ENCODE assay signal across 16 mouse cellular contexts in the genomic region with DNA sequence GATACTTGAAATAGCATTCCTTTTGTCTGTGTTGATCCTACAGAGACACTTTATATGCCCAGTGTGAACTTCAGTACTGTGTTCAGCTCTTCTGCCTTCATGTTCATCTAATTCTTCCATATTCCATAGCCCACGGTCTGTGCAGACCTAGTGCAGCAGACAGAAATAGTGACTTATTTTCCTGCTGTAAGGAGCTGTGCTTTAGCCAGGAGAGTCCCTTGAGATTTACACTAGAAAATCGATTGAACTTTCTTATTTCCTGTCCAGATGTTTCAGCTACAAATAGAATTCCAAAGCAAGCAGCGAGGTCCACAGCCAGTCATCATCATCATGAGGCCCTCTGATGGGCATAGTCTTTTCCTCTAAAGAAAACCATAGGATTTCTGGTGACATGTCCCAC.
DNase-seq lines count a peak whose midpoint lies in the region; ATAC-seq and TF ChIP-seq lines count a peak whose summit lies in the region.
"Had no signal": no experiment of that assay in that cellular context is flagged by ENCODE, and none has a peak within 500 bp of the region (broad histone marks: within the 10 kb centered on the region; RNA-seq: fewer than 3 reads in every experiment).

No protein-coding gene starts in this region.

- H3K4me1 ChIP-seq in kidney, postnatal 0 days (replicated peaks; ENCODE audit: insufficient read depth, low read length), result no peaks in the 10 kb centered on the region
- H3K4me1 ChIP-seq in kidney, embryonic 15.5 days, result peaks cover 5% of the 10 kb centered on the region; the same call in 1 of the 2 replicates
- peaks cover 7% of the 10 kb centered on the region for H3K4me1 ChIP-seq in limb, embryonic 14.5 days (ENCODE audit: control insufficient read depth, insufficient read depth, low read length)
- no peaks in the 10 kb centered on the region; the same call in 1 of the 2 replicates for H3K4me1 ChIP-seq in hindbrain, embryonic 10.5 days (replicated peaks)

- 45% methylated on average over 3 of the region's 3 CpGs for WGBS in kidney, postnatal 0 days
- WGBS in kidney, embryonic 15.5 days, result 39% methylated on average over 3 of the region's 3 CpGs
- WGBS in limb, embryonic 14.5 days, result 25% methylated on average over 3 of the region's 3 CpGs
- 66% methylated on average over 3 of the region's 3 CpGs for WGBS in hindbrain, embryonic 10.5 days

- TF ChIP-seq CTCF in kidney, postnatal 0 days (IDR thresholded peaks at IDR 0.05; ENCODE audit: low read depth), result no peak

- no peak overlapping the region for H3K4me3 ChIP-seq in kidney, postnatal 0 days (replicated peaks; ENCODE audit: low read depth, low read length)
- no peak overlapping the region for H3K4me3 ChIP-seq in kidney, embryonic 15.5 days (replicated peaks)
- no peak overlapping the region for H3K4me3 ChIP-seq in limb, embryonic 14.5 days (replicated peaks; ENCODE audit: low read length)
- H3K4me3 ChIP-seq in hindbrain, embryonic 10.5 days, result no peak overlapping the region
- H3K4me3 ChIP-seq: neural tube, embryonic 13.5 days had no signal

- ATAC-seq in kidney, postnatal 0 days (replicated peaks; ENCODE audit: low FRiP score, low read depth), result no peak
- no peak for ATAC-seq in kidney, embryonic 15.5 days (replicated peaks; ENCODE audit: low FRiP score)
- peak; percentile 74 for ATAC-seq in limb, embryonic 14.5 days (ENCODE audit: low FRiP score, low read depth)
- ATAC-seq: forebrain, embryonic 14.5 days; midbrain, embryonic 16.5 days had no signal

- H3K27ac ChIP-seq in kidney, postnatal 0 days, result peak overlapping the region; percentile 47; the same call in 1 of the 2 replicates
- H3K27ac ChIP-seq in kidney, embryonic 15.5 days, result no peak overlapping the region
- peak overlapping the region; percentile 48; the same call in 1 of the 2 replicates for H3K27ac ChIP-seq in limb, embryonic 14.5 days (replicated peaks; ENCODE audit: low read depth, low read length)
- no peak overlapping the region for H3K27ac ChIP-seq in hindbrain, embryonic 10.5 days
- H3K27ac ChIP-seq: neural tube, embryonic 13.5 days had no signal

- no peak overlapping the region for H3K9ac ChIP-seq in kidney, postnatal 0 days (ENCODE audit: low read depth, low read length)
- H3K9ac ChIP-seq in kidney, embryonic 15.5 days, result no peak overlapping the region
- no peak overlapping the region for H3K9ac ChIP-seq in limb, embryonic 14.5 days (ENCODE audit: low read depth, low read length, severe bottlenecking)
- H3K9ac ChIP-seq: neural tube, embryonic 13.5 days had no signal

- peak; percentile 36 to 38 for DNase-seq in heart, adult 18-20 months
- DNase-seq in heart, postnatal 36 days, result no peak
- peak; percentile 37 for DNase-seq in kidney, postnatal 0 days (ENCODE audit: low spot score)
- DNase-seq in adipocyte (ENCODE audit: low spot score), result peak; percentile 7
- DNase-seq in limb, embryonic 14.5 days (ENCODE audit: low spot score), result peak; percentile 69
- no peak for DNase-seq in right cerebral cortex, postnatal 10 days (ENCODE audit: low spot score in 2 of 2)
- no peak for DNase-seq in hindbrain, embryonic 10.5 days (ENCODE audit: low spot score)
- DNase-seq: adrenal gland, postnatal 14 days; cerebellum, adult 9-11 months; gastrocnemius, postnatal 14 days; left cerebral cortex, postnatal 4 days; thymus, postnatal 4 days had no signal

- no peaks in the 10 kb centered on the region for H3K36me3 ChIP-seq in kidney, postnatal 0 days (ENCODE audit: insufficient read depth, low read length)
- H3K36me3 ChIP-seq in kidney, embryonic 15.5 days, result no peaks in the 10 kb centered on the region
- H3K36me3 ChIP-seq in limb, embryonic 14.5 days (ENCODE audit: control insufficient read depth, insufficient read depth, low read length), result no peaks in the 10 kb centered on the region
- no peaks in the 10 kb centered on the region for H3K36me3 ChIP-seq in hindbrain, embryonic 10.5 days
- H3K36me3 ChIP-seq: neural tube, embryonic 13.5 days had no signal

- no peak for TF ChIP-seq POLR2A in limb, embryonic 14.5 days (IDR thresholded peaks at IDR 0.05; ENCODE audit: borderline replicate concordance, extremely low read depth, insufficient read depth, insufficient read length)

- no peaks in the 10 kb centered on the region for H3K9me3 ChIP-seq in kidney, postnatal 0 days (replicated peaks; ENCODE audit: low read length)
- H3K9me3 ChIP-seq in kidney, embryonic 15.5 days (replicated peaks), result no peaks in the 10 kb centered on the region
- no peaks in the 10 kb centered on the region for H3K9me3 ChIP-seq in limb, embryonic 14.5 days (ENCODE audit: control insufficient read depth, low read length)
- no peaks in the 10 kb centered on the region for H3K9me3 ChIP-seq in hindbrain, embryonic 10.5 days
- H3K9me3 ChIP-seq: neural tube, embryonic 13.5 days had no signal

- no peaks in the 10 kb centered on the region for H3K27me3 ChIP-seq in kidney, postnatal 0 days (ENCODE audit: insufficient read depth, low read length)
- no peaks in the 10 kb centered on the region for H3K27me3 ChIP-seq in kidney, embryonic 15.5 days
- H3K27me3 ChIP-seq in limb, embryonic 14.5 days (ENCODE audit: control insufficient read depth, insufficient read depth, low read length), result no peaks in the 10 kb centered on the region
- no peaks in the 10 kb centered on the region for H3K27me3 ChIP-seq in hindbrain, embryonic 10.5 days (ENCODE audit: insufficient read depth, poor library complexity, severe bottlenecking)
- H3K27me3 ChIP-seq: neural tube, embryonic 13.5 days had no signal

- intact Hi-C loops in heart, postnatal 36 days (cut with DNase I), result no loop called here

- H3K4me2 ChIP-seq in kidney, postnatal 0 days (ENCODE audit: low read length), result no peak overlapping the region
- H3K4me2 ChIP-seq in kidney, embryonic 15.5 days, result no peak overlapping the region
- H3K4me2 ChIP-seq in limb, embryonic 14.5 days (replicated peaks; ENCODE audit: low read depth, low read length, severe bottlenecking), result no peak overlapping the region
- H3K4me2 ChIP-seq: neural tube, embryonic 13.5 days had no signal

Comparison
In these comparisons a context has a peak if more than half of its experiments do, and no peak if none do; other contexts are left out.
1. DNase-seq: peak in heart, adult 18-20 months (2 of 2), kidney, postnatal 0 days (single experiment), adipocyte (single experiment) and limb, embryonic 14.5 days (single experiment); none in heart, postnatal 36 days (0 of 2), right cerebral cortex, postnatal 10 days (0 of 2) and hindbrain, embryonic 10.5 days (single experiment).
2. H3K27ac ChIP-seq: peak in kidney, postnatal 0 days (single experiment) and limb, embryonic 14.5 days (single experiment); none in kidney, embryonic 15.5 days (single experiment) and hindbrain, embryonic 10.5 days (single experiment).